Mouse (Mus musculus) embryonic fibroblast, embryonic 13.5 days (primary cell): ENCODE data around the gene Tmem268.

Experiments
- CTCF ChIP-seq: IDR thresholded peaks from 2 replicates; pipeline ENCODE4 v1.5.1; 2011; ENCODE audit warnings: mild to moderate bottlenecking, control low read depth, low read length, moderate library complexity, borderline replicate concordance; ENCODE audit not compliant: insufficient read depth
- POLR2A ChIP-seq: IDR thresholded peaks from 2 replicates; pipeline ENCODE4 v1.6.1; 2011; ENCODE audit warnings: low read depth, mild to moderate bottlenecking, control low read depth, low read length, moderate library complexity

DNA sequence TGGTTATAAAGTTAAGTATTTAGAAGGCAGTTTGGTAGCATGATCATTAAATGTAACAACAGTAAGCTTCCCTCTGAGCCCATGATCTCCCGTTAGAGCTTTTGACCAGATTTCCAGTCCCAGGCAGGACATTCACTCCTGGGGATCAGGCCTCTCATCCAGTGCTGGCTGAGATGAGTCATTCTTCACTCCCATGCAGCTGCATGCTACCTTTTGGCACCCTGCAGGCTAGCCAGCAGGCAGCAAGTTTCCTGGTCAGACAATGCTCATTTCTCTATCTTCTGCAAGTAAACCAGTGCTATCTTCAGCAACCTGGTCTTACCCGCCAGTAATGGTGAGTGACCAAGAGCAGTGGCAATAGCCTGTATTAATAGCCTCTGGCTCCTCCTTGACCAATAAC lies 74.6 kb downstream of the Tmem268 start:
- TF ChIP-seq CTCF: no peak
- no peak for TF ChIP-seq POLR2A
